Mouse (Mus musculus): Measurements from ENCODE around the gene Gyg. TPM values are rescaled to one million over a fixed set of nuclear protein-coding genes. Genes with fewer than 3 reads are reported as not detected.

Gene Gyg
- polyA plus RNA-seq, 1 experiment from 2014 or later, result 71.0 TPM

- 44% methylated on average over 1 of the region's 1 CpGs for whole genome bisulfite sequencing
- no peak overlapping the region for H3K4me3 ChIP-seq (ENCODE audit: low read depth, low read length)
- H3K36me3 ChIP-seq (ENCODE audit: control insufficient read depth, insufficient read depth, low read length), result no peaks in the 10 kb centered on the region; the same call in 1 of the 2 replicates
- H3K9me3 ChIP-seq (ENCODE audit: control insufficient read depth, low read depth, low read length), result no peaks in the 10 kb centered on the region
- H3K4me1 ChIP-seq (ENCODE audit: control insufficient read depth, insufficient read depth, low read length), result 0 out of 2 replicates have a peak, but pooled peaks cover 2% of the 10 kb centered on the region
- H3K4me2 ChIP-seq (replicated peaks; ENCODE audit: low read depth, low read length), result no peak overlapping the region
- H3K27me3 ChIP-seq (ENCODE audit: control insufficient read depth, insufficient read depth, low read length), result no peaks in the 10 kb centered on the region
- no peak overlapping the region for H3K9ac ChIP-seq (replicated peaks; ENCODE audit: low read depth, low read length)
- no peak overlapping the region for H3K27ac ChIP-seq (ENCODE audit: low read length)
- ATAC-seq (ENCODE audit: insufficient number of reproducible peaks, insufficient read depth, low FRiP score, low read depth), result no peak
These were observed 13.4 kb downstream of the Gyg start for GRCm38 (mm10) chr3:20141679-20142078.

- H3K9ac ChIP-seq (replicated peaks; ENCODE audit: low read depth, low read length), result no peak overlapping the region
- H3K36me3 ChIP-seq (ENCODE audit: control insufficient read depth, insufficient read depth, low read length), result no peaks in the 10 kb centered on the region; the same call in 1 of the 2 replicates
- no peaks in the 10 kb centered on the region for H3K4me1 ChIP-seq (ENCODE audit: control insufficient read depth, insufficient read depth, low read length)
- no peak overlapping the region for H3K4me3 ChIP-seq (ENCODE audit: low read depth, low read length)
- ATAC-seq (ENCODE audit: insufficient number of reproducible peaks, insufficient read depth, low FRiP score, low read depth), result no peak
- H3K27ac ChIP-seq (ENCODE audit: low read length), result no peak overlapping the region
- no peaks in the 10 kb centered on the region for H3K9me3 ChIP-seq (ENCODE audit: control insufficient read depth, low read depth, low read length)
- no peak overlapping the region for H3K4me2 ChIP-seq (replicated peaks; ENCODE audit: low read depth, low read length)
- H3K27me3 ChIP-seq (ENCODE audit: control insufficient read depth, insufficient read depth, low read length), result no peaks in the 10 kb centered on the region
These were observed 13.9 kb downstream of the Gyg start for GRCm38 (mm10) chr3:20141240-20141639.

GRCm38 (mm10) chr3:20136868-20137581 is 18.1 kb downstream of the Gyg start:
- Histone ChIP-seq H3K27me3 (ENCODE audit: control insufficient read depth, insufficient read depth, low read length) (no peaks in the 10 kb centered on the region), H3K9ac (replicated peaks; ENCODE audit: low read depth, low read length) (no peak overlapping the region), H3K4me1 (ENCODE audit: control insufficient read depth, insufficient read depth, low read length) (no peaks in the 10 kb centered on the region), H3K4me3 (ENCODE audit: low read depth, low read length) (no peak overlapping the region), H3K27ac (ENCODE audit: low read length) (no peak overlapping the region), H3K9me3 (ENCODE audit: control insufficient read depth, low read depth, low read length) (no peaks in the 10 kb centered on the region), H3K36me3 (ENCODE audit: control insufficient read depth, insufficient read depth, low read length) (no peaks in the 10 kb centered on the region; the same call in 1 of the 2 replicates), H3K4me2 (replicated peaks; ENCODE audit: low read depth, low read length) (no peak overlapping the region)
- WGBS, result 88% methylated on average over 9 of the region's 9 CpGs
- no peak for ATAC-seq (ENCODE audit: insufficient number of reproducible peaks, insufficient read depth, low FRiP score, low read depth)

GRCm38 (mm10) chr3:20134545-20134944 is 20.6 kb downstream of the Gyg start:
- no peak overlapping the region for H3K4me3 ChIP-seq (ENCODE audit: low read depth, low read length)
- H3K9me3 ChIP-seq (ENCODE audit: control insufficient read depth, low read depth, low read length), result no peaks in the 10 kb centered on the region
- no peaks in the 10 kb centered on the region for H3K4me1 ChIP-seq (ENCODE audit: control insufficient read depth, insufficient read depth, low read length)
- no peak overlapping the region for H3K9ac ChIP-seq (replicated peaks; ENCODE audit: low read depth, low read length)
- no peak for ATAC-seq (ENCODE audit: insufficient number of reproducible peaks, insufficient read depth, low FRiP score, low read depth)
- H3K36me3 ChIP-seq (ENCODE audit: control insufficient read depth, insufficient read depth, low read length), result no peaks in the 10 kb centered on the region; the same call in 1 of the 2 replicates
- no peak overlapping the region for H3K27ac ChIP-seq (ENCODE audit: low read length)
- H3K27me3 ChIP-seq (ENCODE audit: control insufficient read depth, insufficient read depth, low read length), result no peaks in the 10 kb centered on the region
- WGBS, result 57% methylated on average over 3 of the region's 3 CpGs
- no peak overlapping the region for H3K4me2 ChIP-seq (replicated peaks; ENCODE audit: low read depth, low read length)

- no peak overlapping the region for H3K9ac ChIP-seq (replicated peaks; ENCODE audit: low read depth, low read length)
- no peaks in the 10 kb centered on the region for H3K9me3 ChIP-seq (ENCODE audit: control insufficient read depth, low read depth, low read length)
- H3K4me1 ChIP-seq (ENCODE audit: control insufficient read depth, insufficient read depth, low read length), result no peaks in the 10 kb centered on the region
- WGBS, result 81% methylated on average over 1 of the region's 1 CpGs
- no peak for ATAC-seq (ENCODE audit: insufficient number of reproducible peaks, insufficient read depth, low FRiP score, low read depth)
- no peaks in the 10 kb centered on the region; the same call in 1 of the 2 replicates for H3K36me3 ChIP-seq (ENCODE audit: control insufficient read depth, insufficient read depth, low read length)
- H3K27ac ChIP-seq (ENCODE audit: low read length), result no peak overlapping the region
- H3K4me2 ChIP-seq (replicated peaks; ENCODE audit: low read depth, low read length), result no peak overlapping the region
- no peaks in the 10 kb centered on the region for H3K27me3 ChIP-seq (ENCODE audit: control insufficient read depth, insufficient read depth, low read length)
- no peak overlapping the region for H3K4me3 ChIP-seq (ENCODE audit: low read depth, low read length)
These were observed 21.4 kb downstream of the Gyg start for GRCm38 (mm10) chr3:20133745-20134144.

GRCm38 (mm10) chr3:20132731-20133130 is 22.4 kb downstream of the Gyg start:
- no peak overlapping the region for H3K27ac ChIP-seq (ENCODE audit: low read length)
- H3K9me3 ChIP-seq (ENCODE audit: control insufficient read depth, low read depth, low read length), result no peaks in the 10 kb centered on the region
- H3K9ac ChIP-seq (replicated peaks; ENCODE audit: low read depth, low read length), result no peak overlapping the region
- WGBS, result 81% methylated on average over 1 of the region's 1 CpGs
- no peaks in the 10 kb centered on the region for H3K27me3 ChIP-seq (ENCODE audit: control insufficient read depth, insufficient read depth, low read length)
- H3K4me2 ChIP-seq (replicated peaks; ENCODE audit: low read depth, low read length), result no peak overlapping the region
- ATAC-seq (ENCODE audit: insufficient number of reproducible peaks, insufficient read depth, low FRiP score, low read depth), result no peak
- no peak overlapping the region for H3K4me3 ChIP-seq (ENCODE audit: low read depth, low read length)
- H3K4me1 ChIP-seq (ENCODE audit: control insufficient read depth, insufficient read depth, low read length), result no peaks in the 10 kb centered on the region
- H3K36me3 ChIP-seq (ENCODE audit: control insufficient read depth, insufficient read depth, low read length), result no peaks in the 10 kb centered on the region

GRCm38 (mm10) chr3:20131350-20131720 is 23.8 kb downstream of the Gyg start:
- no peaks in the 10 kb centered on the region for H3K9me3 ChIP-seq (ENCODE audit: control insufficient read depth, low read depth, low read length)
- no peaks in the 10 kb centered on the region for H3K27me3 ChIP-seq (ENCODE audit: control insufficient read depth, insufficient read depth, low read length)
- no peaks in the 10 kb centered on the region for H3K4me1 ChIP-seq (ENCODE audit: control insufficient read depth, insufficient read depth, low read length)
- WGBS, result 60% methylated on average over 2 of the region's 2 CpGs
- 0 out of 2 replicates have a peak, but pooled peaks have one; percentile 5 for ATAC-seq (ENCODE audit: insufficient number of reproducible peaks, insufficient read depth, low FRiP score, low read depth)
- no peaks in the 10 kb centered on the region for H3K36me3 ChIP-seq (ENCODE audit: control insufficient read depth, insufficient read depth, low read length)
- no peak overlapping the region for H3K4me3 ChIP-seq (ENCODE audit: low read depth, low read length)
- H3K27ac ChIP-seq (ENCODE audit: low read length), result no peak overlapping the region
- H3K4me2 ChIP-seq (replicated peaks; ENCODE audit: low read depth, low read length), result no peak overlapping the region
- H3K9ac ChIP-seq (replicated peaks; ENCODE audit: low read depth, low read length), result no peak overlapping the region

GRCm38 (mm10) chr3:20130456-20131349 is 24.4 kb downstream of the Gyg start:
- Histone ChIP-seq H3K4me1 (ENCODE audit: control insufficient read depth, insufficient read depth, low read length) (no peaks in the 10 kb centered on the region), H3K27ac (ENCODE audit: low read length) (no peak overlapping the region), H3K9ac (replicated peaks; ENCODE audit: low read depth, low read length) (no peak overlapping the region), H3K9me3 (ENCODE audit: control insufficient read depth, low read depth, low read length) (no peaks in the 10 kb centered on the region), H3K27me3 (ENCODE audit: control insufficient read depth, insufficient read depth, low read length) (no peaks in the 10 kb centered on the region), H3K36me3 (ENCODE audit: control insufficient read depth, insufficient read depth, low read length) (no peaks in the 10 kb centered on the region), H3K4me3 (ENCODE audit: low read depth, low read length) (no peak overlapping the region), H3K4me2 (replicated peaks; ENCODE audit: low read depth, low read length) (no peak overlapping the region)
- 94% methylated on average over 8 of the region's 8 CpGs for WGBS
- 0 out of 2 replicates have a peak, but pooled peaks have one; percentile 7 for ATAC-seq (ENCODE audit: insufficient number of reproducible peaks, insufficient read depth, low FRiP score, low read depth)
